Mouse (Mus musculus) stomach, embryonic 15.5 days (tissue): ENCODE results near the gene Zfp11. TPM values are rescaled to one million over a fixed set of nuclear protein-coding genes. Genes with fewer than 3 reads are reported as not detected.

Experiments used
- polyA plus RNA-seq: library from polyadenylated mRNA; unstranded; fragments of >200 nt; fragmentation: Nextera tagmentation; extraction: Ambion mirVana; gene quantifications from 2 replicates; pipeline ENCODE4 v1.2.1, GENCODE M21; 2015

The Zfp11 gene
- polyA plus RNA-seq, 1 experiment from 2014 or later: 3.8 TPM

Other genes starting within 250 kb of the Zfp11 start
- 38.8 and 40.6 TPM in 2 replicates for gene Sfswap, start 168.9 kb downstream of the Zfp11 start, polyA plus RNA-seq
- gene Mmp17, start 85.9 kb downstream of the Zfp11 start, polyA plus RNA-seq: 3.7 and 4.6 TPM in 2 replicates
- gene Sept14, start 38.4 kb upstream of the Zfp11 start, polyA plus RNA-seq: not detected in 2 replicates
- 177 and 185 TPM in 2 replicates for gene Mrps17, start 45.4 kb upstream of the Zfp11 start, polyA plus RNA-seq
- gene Nipsnap2, start 55.0 kb upstream of the Zfp11 start, polyA plus RNA-seq: 90.0 and 103 TPM in 2 replicates
- 45.9 and 46.1 TPM in 2 replicates for gene Psph, start 117.3 kb upstream of the Zfp11 start, polyA plus RNA-seq
- 40.1 and 44.1 TPM in 2 replicates for gene Sumf2, start 176.9 kb upstream of the Zfp11 start, polyA plus RNA-seq
- gene Chchd2, start 217.4 kb upstream of the Zfp11 start, polyA plus RNA-seq: 880 and 948 TPM in 2 replicates
- 3.1 and 3.5 TPM in 2 replicates for gene Zbed5, start 225.6 kb upstream of the Zfp11 start, polyA plus RNA-seq
- 0.09 and 0.10 TPM in 2 replicates for gene Phkg1, start 228.4 kb upstream of the Zfp11 start, polyA plus RNA-seq
- gene Nupr1l, start 238.4 kb upstream of the Zfp11 start, polyA plus RNA-seq: 2.7 and 3.2 TPM in 2 replicates